Mouse (Mus musculus) T-helper 1 cell (primary cell): ENCODE results near the gene Uspl1.

Experiments used
- in situ Hi-C: fragments of 300-600 bp; cut with MboI, MseI; formaldehyde crosslinking; loops from one replicate; pipeline ENCODE4 v1.15.1; 2025; ENCODE audit warnings: high pct_unique_total_duplicates

The Uspl1 gene

DNA sequence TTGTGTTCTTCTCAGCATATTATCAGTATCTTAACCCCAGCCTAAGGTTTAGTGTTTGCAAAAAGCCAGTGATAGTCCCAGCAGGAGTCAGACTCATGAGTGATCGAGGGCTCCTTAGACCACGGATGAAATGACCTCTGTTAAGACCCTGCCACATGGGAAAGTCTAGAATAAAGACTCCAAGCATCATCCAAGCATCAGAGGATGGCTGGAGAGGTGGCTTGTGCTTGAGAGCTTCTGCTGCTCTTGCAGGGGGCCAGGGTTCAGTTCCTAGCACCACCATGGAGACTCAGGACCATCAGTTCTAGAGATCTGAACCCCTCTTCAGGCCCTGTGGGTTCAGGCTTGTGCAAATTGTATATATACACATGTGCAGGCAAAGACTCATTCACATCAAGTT, 16.1 kb upstream of the Uspl1 start:
- in situ Hi-C loops = no loop called here

DNA sequence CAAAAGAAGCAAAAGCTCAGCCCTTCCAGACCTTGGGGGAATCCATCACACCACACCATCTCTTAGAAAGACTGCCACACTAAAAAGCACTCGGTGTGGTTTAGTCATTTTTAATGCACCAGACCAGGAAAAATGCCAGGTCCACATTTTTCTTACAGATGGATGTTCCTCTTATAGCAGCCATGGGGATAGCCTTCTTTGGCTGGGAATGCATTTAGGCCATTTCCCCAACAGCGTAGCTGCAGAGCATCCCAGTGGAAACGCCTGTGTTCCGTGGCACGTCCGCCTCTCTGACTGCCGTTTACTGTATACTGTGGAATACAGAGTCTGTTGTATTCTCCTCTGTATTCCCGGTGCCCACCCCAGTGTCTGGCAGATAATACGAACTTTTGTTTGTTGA, 15.3 kb upstream of the Uspl1 start:
- in situ Hi-C loops = no loop called here

DNA sequence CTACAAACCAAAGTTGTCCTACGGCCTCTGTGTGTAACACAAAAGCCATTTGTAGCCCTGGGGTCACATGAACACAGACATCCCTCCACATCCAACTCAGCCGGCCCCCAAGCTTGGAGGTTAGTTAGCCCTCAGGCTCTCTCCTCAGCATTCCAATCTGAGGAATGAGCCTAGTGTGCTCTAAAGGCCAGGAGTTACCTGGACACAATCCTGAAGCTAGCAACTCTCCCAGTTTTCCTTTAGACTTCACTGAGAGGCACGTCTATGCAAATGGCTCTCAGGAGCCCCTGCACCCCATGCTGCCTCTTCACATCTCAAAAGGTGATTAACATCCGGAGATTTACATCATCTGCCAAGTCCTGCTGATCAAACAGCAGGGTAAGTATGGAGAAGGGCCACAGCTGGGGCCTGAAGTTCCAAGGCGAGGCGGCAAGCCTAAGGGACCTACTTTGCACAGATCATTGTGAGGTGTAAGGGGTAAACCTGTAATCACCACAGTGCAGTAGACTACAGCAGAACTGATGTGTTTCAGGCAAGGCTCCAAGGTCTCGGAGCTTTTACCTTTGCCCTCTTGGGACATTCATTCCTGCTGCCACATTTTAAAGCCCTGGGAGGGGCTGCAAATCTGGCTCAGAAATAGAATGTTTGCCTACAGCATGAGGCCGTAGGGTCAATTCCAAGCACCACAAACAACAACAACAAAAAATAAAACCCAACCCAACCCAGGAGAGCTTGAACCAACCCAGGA, 13.1 kb upstream of the Uspl1 start:
- in situ Hi-C loops = no loop called here

DNA sequence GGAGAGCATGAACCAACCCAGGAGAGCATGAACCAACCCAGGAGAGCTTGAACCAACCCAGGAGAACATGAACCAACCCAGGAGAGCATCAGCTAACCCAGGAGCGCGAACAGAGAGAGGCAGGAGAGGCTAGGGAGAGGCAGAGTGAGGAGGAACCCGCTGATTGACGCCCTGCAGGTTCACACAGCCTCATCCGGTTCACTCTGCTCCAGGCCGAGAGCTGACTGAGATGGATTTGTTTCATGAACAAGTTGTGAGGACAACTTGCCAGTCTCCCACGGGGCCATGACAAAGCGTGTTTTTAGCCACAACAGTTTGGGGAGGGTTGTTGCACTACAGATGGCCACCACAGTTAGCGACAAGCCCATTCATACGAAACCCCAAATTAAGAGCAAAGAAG, 11.9 kb upstream of the Uspl1 start:
- in situ Hi-C loops = no loop called here

DNA sequence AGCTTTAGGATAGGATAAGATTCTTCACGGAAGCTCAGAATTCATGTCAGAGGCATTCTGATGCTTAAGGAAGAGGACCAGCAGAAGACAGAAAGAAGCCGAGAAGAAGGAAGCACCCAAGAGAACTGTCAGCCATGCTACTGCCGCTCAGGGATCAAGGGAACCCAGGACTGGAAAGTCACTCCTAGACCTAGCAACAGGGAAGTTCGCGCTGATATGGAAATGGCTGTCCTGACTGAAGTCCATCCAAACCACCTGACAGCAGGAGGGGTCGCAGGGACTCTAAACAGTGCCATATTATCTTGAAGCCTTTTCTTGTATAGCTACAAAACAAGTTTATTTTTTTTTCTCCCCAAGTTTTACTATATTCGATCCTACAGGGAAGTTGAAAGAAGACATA, 9.6 kb upstream of the Uspl1 start:
- in situ Hi-C loops = no loop called here

DNA sequence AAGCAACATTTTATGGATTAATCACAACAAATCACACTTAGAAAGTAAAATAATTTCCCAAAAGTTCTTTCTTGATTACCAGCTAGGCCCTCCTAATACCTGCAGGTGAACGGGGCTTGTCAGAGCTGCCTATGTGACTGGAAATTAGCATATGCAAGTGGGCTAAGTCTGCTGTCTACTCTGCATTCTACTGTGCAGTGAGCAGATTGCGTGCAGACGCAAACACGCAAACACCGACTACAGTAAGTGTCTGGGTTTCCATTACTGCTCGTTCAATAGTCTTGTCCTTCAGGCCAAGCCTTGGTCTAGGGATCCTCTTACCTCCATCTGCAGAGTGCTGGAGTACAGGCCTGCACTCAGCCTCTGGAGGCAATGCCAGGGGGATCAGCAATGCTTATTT, 8.4 kb upstream of the Uspl1 start:
- in situ Hi-C loops = no loop called here

DNA sequence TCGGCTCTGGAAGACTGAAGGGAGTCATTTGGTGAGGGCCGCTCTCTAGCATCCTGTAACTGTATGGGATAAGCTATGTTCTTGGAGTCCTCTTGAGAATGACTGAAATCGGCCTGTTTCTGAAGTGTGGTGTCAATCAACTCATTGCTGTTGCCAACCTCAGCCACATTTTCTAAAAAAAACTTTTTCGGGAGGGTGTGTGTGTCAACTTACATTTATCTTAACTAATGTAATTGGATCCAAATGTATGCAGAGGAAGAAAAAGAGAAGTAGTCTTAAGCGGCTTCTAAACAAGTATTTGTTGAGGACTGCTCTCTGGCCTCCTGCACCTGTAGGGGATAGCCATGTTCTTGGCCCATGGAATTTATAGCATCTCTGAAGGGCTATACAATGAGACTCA, 6.1 kb upstream of the Uspl1 start:
- in situ Hi-C loops = no loop called here

DNA sequence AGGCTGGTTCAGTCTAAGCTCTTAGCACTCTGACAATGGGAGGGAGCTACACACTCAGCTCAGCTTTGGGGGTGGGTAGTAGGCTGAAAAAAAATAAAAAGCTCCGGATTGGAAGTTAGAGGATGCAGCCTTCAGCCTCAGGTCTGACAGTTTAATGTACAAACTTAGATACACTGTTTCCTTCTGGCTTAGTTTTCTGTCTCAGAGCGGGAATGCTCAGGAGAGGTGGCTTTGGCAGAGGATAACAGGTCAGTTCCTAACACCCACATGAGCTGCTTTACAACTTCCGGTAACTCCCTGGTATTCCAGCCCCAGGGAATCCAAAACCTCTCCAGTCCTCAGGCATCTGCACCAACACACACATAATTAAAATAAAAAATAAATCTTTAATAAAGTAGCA, 4.3 kb upstream of the Uspl1 start:
- in situ Hi-C loops = no loop called here

DNA sequence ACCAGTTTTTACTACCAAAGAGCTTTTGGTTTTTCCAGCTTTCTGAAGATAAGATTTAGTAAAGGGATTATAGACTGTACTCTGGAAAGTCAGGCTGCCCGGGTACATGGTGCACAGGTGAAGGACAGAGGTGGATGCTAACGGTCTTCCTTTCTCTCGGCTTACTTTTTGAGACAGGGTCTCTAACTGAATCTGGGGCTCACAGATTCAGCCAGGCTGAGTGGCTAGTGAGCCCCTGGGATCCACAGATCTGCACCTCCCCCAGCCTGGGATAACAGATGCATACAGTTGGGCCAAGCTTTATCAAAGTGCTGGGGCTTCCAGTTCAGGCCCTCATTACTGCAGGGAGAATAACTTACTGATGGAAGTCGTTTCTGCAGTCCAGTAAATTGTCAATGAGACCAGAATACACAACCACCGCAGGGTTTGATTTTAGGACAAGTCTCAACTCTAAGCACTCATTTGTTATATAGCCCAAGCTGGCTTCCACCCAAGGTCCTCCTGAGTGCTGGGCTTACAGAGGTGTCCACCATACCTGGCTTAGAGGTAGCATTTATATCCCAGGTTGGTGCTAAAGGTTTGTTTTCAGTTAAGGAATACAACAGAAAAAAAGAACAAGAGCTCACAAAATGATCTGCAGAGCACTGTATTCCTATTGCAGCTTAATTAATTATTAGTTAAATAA, 1.8 kb upstream of the Uspl1 start:
- in situ Hi-C loops = no loop called here

DNA sequence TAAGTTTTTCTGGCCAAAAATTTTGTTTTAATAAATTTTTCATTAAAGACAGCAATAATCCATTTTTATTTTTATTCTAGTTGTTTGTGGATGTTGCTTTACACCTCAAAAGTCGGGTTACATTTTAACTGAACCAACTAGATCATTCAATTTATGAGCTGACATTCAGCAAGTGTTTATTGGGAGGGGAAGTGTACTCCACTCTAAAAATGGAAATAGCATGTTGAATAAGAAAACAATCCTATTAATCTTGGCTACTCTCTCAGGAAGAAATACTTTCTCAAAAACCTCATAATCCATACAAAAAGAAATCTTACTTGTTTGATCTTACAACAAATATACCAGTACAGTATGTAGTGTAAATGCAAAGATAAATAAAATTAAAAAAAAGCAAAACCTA, 1.0 kb upstream of the Uspl1 start:
- in situ Hi-C loops = no loop called here

DNA sequence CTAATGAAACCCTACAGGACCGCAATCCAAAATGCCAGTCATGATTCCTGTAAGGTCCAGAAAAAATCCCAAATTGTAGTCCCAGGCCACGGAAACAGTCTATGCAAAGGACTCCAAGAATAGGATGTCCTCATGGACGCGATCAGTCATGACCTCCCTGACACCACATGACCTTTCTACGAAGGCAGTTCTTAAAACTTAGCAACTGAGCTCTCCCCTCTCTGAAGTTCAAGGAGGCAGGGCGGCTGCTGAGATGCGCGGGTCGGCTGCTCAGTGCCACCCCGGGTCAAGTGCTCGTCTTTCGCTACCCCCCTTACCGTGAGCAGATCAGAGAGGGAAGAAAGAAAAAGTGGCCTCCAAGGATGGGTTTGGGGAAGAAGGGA, 438 bp upstream of the Uspl1 start:
- in situ Hi-C loops = no loop called here

DNA sequence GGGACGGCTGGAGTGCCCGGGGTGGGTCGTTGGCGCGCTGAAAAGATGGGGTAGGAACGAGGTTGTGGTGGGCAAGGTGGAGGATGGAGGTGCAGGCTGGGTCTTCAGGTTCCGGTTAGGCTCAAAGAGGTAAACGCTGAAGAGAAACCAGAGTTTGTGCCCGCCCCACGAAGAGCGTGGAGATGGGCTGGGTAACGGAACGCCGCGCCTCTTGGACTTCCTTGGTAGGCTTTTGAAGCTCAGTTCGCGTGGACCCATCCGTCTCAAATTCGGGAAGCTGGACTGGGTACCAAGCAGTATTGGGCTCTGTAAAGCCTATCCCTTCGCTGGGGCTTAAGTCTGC, 665 bp downstream of the Uspl1 start:
- in situ Hi-C loops = no loop called here

DNA sequence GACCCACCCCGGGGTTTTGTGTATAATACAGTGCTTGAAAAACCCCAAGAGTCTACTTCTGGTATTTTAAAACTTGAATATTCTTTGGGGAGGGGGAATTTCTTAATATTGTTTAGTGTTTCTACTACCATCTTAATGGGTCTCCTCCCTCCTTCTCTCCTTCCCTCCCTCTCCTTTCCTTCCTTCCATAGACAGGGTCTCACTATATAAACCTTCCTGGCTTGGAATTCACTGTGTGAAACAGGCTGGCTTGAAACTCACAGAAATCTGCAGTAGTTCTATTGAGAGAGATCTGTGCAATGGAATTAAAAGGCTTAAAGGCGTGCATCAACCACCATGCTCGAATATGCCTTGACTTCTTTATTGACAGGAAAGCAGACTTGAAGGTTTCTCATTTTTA, 1.7 kb downstream of the Uspl1 start:
- in situ Hi-C loops = no loop called here

DNA sequence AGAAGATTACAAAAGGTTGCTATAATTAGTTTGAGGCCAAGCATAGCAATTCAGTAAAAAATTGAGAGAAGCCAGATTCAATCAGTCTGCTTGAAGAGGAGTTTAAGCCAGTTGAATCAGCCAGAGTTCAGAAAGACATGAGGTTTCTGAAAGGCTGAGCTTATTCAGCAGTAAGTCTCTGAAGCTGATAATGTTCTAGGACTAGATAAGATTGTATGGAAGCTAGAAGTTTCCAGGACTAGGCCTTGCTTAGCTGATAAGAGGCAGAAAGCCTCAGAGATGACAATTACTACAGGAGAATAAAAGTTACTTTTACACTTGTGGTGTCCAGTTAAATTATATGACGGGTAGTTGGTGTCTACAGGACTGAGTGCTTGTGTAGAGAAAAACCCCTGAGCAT, 6.0 kb downstream of the Uspl1 start:
- in situ Hi-C loops = no loop called here

DNA sequence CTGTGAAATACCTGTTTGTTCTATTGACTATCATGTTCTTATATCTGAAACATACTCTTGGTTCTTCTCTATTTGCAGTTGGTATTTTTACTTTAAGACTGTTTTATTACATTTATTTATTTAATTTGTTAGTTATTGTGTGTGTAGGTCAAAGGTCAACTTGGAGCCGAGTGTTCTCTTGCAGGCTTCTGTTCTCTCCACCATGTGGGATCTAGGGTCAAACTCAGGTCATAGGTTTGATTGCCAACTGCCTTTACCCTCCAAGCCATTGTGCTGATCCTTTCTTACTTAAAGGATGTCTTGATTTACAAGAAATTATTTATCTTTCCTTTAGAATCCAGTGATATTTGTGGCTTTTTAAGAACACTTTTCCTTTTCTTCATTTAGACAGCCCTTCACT, 12.5 kb downstream of the Uspl1 start:
- in situ Hi-C loops = no loop called here

DNA sequence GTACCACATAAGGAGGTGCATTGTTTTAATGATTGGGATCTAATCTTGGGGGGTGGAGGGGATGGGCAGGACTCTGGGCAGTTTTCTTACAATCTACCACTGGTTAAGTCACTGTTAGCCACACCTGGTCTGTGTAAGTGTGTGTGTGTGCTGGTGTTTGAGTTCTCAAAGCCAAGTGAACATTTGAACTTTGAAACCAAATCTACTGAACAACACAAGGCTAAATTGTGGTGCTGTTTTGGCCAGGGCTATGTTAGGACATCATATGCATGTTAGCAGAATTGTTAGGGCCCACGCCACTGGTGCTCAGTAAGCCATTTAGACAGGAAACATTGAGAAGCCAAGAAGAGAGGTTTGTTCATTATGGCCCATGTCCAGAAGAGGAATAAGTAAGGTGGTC, 14.6 kb downstream of the Uspl1 start:
- in situ Hi-C loops = no loop called here

DNA sequence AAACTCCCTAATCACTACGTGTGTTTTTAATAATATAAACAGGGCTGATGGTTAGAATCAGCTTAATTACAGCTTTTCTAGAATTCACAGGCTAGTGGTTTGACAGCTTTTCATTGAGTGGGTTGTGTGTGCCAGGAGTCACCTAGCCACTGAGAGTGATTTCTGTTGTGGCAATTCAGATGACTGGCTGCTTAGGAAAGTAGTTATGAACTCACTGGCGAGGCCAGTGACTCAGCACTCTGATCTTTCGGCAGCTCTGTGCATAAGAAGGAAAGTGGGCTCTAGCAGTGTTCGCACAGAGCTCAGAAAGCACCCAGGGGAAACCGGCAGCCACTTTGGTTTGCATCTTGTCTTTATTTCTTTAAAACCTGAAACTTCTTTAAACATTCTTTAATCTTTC, 18.8 kb downstream of the Uspl1 start:
- in situ Hi-C loops = no loop called here

DNA sequence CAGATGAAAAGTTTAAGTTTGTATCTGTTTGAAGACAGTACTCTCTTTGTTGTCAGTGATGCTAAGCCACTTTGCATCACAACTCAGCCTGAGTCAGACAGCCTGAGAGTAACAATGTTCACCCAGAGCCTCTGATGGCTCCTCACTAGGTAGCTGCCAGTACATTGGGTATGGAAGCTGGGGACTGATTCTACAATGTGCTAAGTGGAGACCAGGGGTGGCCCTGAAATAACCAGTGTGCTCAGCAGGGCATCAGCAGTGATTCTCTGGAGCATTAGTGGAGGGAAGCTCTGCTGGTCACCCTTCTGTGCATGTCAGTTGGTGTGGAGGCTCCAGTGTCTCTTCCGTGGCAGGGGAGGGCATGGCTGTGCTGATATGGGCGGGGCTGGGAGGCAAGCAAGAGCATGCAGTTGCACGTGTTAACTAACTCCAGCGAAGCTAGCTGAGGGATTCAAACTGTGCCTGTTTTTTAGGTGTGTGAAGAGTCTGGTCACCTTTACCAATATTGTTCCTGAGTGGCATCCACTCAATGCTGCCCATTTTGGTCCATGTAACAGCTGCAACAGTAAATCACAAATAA, 19.7 kb downstream of the Uspl1 start:
- in situ Hi-C loops = no loop called here

DNA sequence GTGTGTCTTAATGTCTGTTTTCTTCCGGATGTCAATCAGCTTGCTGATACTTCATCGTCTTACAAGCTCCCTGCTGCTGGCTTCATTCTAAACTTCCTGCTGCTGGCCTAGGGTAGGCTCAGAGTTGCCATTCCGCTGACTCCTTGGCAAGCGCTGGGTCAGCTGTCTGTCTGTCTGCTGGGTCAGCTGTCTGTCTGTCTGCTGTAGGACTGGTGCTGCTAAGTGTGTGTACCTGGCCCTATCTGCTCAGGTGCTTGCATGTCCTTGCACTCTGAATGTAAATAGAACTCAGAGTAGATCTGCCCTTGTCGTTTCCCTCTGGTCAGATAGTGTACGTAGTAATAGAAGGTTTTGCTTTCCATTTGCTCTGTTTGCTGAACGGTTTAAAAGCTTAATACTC, 20.7 kb downstream of the Uspl1 start:
- in situ Hi-C loops = no loop called here

DNA sequence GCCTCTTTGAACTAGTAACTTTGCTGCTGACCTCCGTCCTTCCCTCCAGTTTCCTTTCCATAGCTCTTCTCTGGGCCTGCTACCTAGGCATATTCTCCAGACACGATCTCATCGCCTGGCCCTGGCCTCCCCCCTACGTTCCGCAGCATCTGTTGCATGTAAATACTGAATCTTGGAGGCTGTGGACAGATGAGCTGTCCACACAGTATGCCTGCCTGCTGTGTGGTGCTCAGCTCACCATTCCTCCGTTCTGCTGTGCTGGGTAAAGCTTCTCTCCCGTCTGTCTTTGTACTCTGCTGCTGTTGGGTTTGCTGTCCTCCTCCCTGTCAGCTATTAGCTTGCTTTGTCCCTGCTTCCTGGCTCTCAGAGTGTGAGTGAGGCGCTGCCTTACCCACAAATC, 21.1 kb downstream of the Uspl1 start:
- in situ Hi-C loops = no loop called here

DNA sequence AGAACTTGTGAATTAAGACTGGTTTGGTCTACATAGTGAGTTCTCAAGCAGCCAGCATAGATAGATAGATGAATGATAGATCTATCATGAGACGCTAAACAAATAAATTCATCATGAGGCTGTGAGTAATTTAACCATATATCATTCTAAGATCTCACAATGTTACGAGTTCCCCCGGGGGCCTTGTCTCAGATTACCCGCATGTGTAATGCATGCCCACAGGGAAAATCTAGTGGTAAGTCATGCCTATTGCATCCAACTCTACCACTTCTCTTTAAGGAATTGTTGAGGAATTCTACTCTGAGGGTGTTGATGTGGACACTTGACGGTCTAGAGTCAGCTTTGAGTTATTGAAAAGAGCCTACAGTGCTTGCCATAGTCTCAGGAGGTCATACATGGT, 22.1 kb downstream of the Uspl1 start:
- in situ Hi-C loops = no loop called here

DNA sequence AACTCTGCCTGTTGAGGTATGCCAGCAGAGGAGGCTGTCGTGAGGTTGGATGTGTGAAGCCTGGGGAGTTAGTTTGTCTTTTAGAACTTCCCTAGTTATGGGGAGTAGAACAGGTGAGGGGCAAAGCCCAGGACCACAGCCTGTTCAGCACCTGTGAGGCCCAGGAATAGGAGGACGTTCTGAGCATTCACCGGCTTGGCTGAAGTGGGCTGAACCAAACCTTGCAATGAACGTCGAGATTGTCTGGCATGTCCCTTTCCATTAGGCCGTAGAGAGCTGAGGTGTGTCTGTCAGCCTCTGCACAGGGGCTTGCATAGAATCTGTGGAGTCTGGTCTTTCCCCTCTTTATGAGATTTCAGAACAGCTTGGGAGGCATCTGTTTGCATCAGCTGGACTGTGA, 23.5 kb downstream of the Uspl1 start:
- in situ Hi-C loops = no loop called here

DNA sequence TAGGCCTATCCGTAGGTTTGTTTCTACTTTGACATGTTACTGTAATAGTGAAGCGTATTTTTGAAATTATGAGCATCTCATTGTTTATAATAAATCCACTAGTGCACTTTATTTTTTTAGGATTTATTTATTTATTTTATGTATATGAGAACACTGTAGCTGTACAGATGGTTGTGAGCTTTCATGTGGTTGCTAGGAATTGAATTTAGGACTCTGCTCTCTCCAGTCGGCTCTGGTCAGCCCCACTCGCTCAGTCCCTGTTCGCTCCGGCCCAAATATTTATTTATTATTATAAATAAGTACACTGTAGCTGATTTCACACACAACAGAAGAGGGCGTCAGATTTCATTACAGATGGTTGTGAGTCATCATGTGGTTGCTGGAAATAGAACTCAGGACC, 24.6 kb downstream of the Uspl1 start:
- in situ Hi-C loops = no loop called here

DNA sequence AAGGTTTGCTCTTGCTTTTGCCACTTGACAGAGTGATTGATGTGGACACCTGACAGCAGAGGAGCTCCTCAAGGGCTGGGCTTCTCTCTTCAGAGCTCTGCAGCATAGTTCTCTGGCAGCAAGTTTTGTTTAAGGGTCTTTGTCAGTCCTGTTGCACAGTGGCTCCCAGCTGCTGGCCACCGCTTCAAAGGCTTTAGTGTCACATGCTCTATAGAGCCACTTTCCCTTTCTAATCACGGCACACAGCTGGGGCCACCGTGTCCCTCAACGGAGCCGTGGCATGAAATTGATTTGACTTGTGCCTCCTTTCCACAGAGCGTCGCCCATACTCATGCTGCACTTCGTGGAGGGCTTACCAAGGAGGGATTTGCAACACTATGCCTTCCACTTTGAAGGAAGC, 25.2 kb downstream of the Uspl1 start:
- in situ Hi-C loops = no loop called here
